Mouse (Mus musculus) midbrain, embryonic 12.5 days (tissue): ENCODE measurements at regions not wholly inside any gene's neighbourhood (a gene's known extent, or its start where the extent isn't known, plus 50 kb on each side); places are given as distances from the start of the nearest gene placed in this dataset.

Experiments used
- ATAC-seq: fragments of 200-750 bp; cut with Nextera tagmentation; 2 replicates; pipeline ENCODE4 v1.8.0; 2017; ENCODE audit warnings: low read depth, moderate TSS enrichment, moderate library complexity; ENCODE audit not compliant: low FRiP score
- H3K27ac ChIP-seq: fragments of 300-500 bp; sonication (generic); replicated peaks from 2 replicates; pipeline ENCODE4 v1.5.1; 2016; ENCODE audit warnings: mild to moderate bottlenecking
- H3K27me3 ChIP-seq: fragments of 300-500 bp; sonication (generic); 2 replicates; pipeline ENCODE4 v1.6.1; 2016; ENCODE audit warnings: mild to moderate bottlenecking
- H3K36me3 ChIP-seq: fragments of 300-500 bp; sonication (generic); 2 replicates; pipeline ENCODE4 v1.6.1; 2016
- H3K4me1 ChIP-seq: fragments of 300-500 bp; sonication (generic); 2 replicates; pipeline ENCODE4 v1.6.1; 2016
- H3K4me2 ChIP-seq: fragments of 300-500 bp; sonication (generic); replicated peaks from 2 replicates; pipeline ENCODE4 v1.6.1; 2016; ENCODE audit warnings: mild to moderate bottlenecking, moderate library complexity
- H3K4me3 ChIP-seq: fragments of 300-500 bp; sonication (generic); 2 replicates; pipeline ENCODE4 v1.5.1; 2016; ENCODE audit warnings: mild to moderate bottlenecking
- H3K9ac ChIP-seq: fragments of 300-500 bp; sonication (generic); replicated peaks from 2 replicates; pipeline ENCODE4 v1.6.1; 2016; ENCODE audit warnings: mild to moderate bottlenecking, moderate library complexity
- H3K9me3 ChIP-seq: fragments of 300-500 bp; sonication (generic); 2 replicates; pipeline ENCODE4 v1.6.1; 2016; ENCODE audit warnings: mild to moderate bottlenecking
- WGBS: fragments of 180-500 bp; shearing (Covaris S2); methylation state at CpG from one replicate; pipeline ENCODE4 v1.1.7; 2016; 5-methylcytosine and 5-hydroxymethylcytosine counted together

GRCm38 (mm10) chrX:12855425-12855824, 93.6 kb upstream of the Med14 start:
- H3K4me1 ChIP-seq: peaks cover 3% of the 10 kb centered on the region; the same call in 1 of the 2 replicates
- no peaks in the 10 kb centered on the region for H3K9me3 ChIP-seq
- no peak overlapping the region for H3K27ac ChIP-seq
- no peak overlapping the region for H3K4me3 ChIP-seq
- H3K4me2 ChIP-seq: no peak overlapping the region
- H3K9ac ChIP-seq: no peak overlapping the region
- ATAC-seq: no peak
- WGBS: 75% methylated on average over 4 of the region's 4 CpGs
- no peaks in the 10 kb centered on the region for H3K36me3 ChIP-seq
- no peaks in the 10 kb centered on the region for H3K27me3 ChIP-seq

DNA sequence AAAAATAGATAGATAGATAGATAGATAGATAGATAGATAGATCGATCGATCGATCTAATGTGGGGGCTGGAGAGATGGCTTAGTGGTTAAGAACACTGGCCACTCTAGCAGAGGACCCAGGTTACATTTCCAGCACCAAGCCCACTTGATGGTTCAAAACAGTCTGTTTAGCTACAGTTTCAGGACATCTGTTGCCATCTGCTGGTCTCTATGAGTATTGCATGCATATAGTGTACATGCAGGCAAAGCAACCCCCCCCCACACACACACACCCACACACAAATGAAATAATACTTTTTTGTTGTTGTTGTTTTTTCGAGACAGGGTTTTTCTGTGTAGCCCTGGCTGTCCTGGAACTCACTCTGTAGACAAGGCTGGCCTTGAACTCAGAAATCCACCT, 89.8 kb upstream of the Med14 start:
- Histone ChIP-seq H3K27ac (no peak overlapping the region), H3K27me3 (no peaks in the 10 kb centered on the region), H3K4me2 (no peak overlapping the region), H3K36me3 (no peaks in the 10 kb centered on the region), H3K4me3 (no peak overlapping the region), H3K9me3 (no peaks in the 10 kb centered on the region), H3K9ac (no peak overlapping the region), H3K4me1 (no peaks in the 10 kb centered on the region)
- no peak for ATAC-seq
- WGBS: 71% methylated on average over 4 of the region's 4 CpGs

GRCm38 (mm10) chrX:12844431-12844830, 82.6 kb upstream of the Med14 start:
- Histone ChIP-seq H3K36me3 (no peaks in the 10 kb centered on the region), H3K9me3 (no peaks in the 10 kb centered on the region), H3K4me1 (peaks cover 5% of the 10 kb centered on the region), H3K27ac (no peak overlapping the region), H3K4me2 (no peak overlapping the region), H3K27me3 (no peaks in the 10 kb centered on the region), H3K4me3 (no peak overlapping the region), H3K9ac (no peak overlapping the region)
- ATAC-seq: no peak
- 94% methylated on average over 1 of the region's 1 CpGs for WGBS

DNA sequence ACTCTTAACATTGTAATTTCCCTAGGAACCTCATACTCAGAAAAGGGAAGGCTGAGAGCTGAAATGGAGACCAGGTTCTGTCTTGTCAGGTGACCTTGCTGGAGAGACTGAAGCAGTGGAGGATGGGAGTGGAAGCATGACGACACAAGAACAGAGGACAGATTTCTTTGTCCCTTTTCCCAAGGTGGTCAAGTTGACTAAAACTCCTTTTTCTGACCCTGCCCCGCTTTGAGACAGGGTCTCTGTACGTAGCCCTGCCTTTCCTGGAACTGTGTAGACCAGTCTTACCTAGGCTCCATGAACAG, 79.1 kb upstream of the Med14 start:
- peak overlapping the region; percentile 11; the same call in 1 of the 2 replicates for H3K9ac ChIP-seq
- no peak for ATAC-seq
- H3K27me3 ChIP-seq: no peaks in the 10 kb centered on the region
- H3K36me3 ChIP-seq: no peaks in the 10 kb centered on the region
- H3K4me1 ChIP-seq: peaks cover 10% of the 10 kb centered on the region
- peak overlapping the region; percentile 44; the same call in 1 of the 2 replicates for H3K4me2 ChIP-seq
- 66% methylated on average over 3 of the region's 3 CpGs for WGBS
- H3K27ac ChIP-seq: peak overlapping the region; percentile 94
- H3K4me3 ChIP-seq: no peak overlapping the region
- no peaks in the 10 kb centered on the region for H3K9me3 ChIP-seq

DNA sequence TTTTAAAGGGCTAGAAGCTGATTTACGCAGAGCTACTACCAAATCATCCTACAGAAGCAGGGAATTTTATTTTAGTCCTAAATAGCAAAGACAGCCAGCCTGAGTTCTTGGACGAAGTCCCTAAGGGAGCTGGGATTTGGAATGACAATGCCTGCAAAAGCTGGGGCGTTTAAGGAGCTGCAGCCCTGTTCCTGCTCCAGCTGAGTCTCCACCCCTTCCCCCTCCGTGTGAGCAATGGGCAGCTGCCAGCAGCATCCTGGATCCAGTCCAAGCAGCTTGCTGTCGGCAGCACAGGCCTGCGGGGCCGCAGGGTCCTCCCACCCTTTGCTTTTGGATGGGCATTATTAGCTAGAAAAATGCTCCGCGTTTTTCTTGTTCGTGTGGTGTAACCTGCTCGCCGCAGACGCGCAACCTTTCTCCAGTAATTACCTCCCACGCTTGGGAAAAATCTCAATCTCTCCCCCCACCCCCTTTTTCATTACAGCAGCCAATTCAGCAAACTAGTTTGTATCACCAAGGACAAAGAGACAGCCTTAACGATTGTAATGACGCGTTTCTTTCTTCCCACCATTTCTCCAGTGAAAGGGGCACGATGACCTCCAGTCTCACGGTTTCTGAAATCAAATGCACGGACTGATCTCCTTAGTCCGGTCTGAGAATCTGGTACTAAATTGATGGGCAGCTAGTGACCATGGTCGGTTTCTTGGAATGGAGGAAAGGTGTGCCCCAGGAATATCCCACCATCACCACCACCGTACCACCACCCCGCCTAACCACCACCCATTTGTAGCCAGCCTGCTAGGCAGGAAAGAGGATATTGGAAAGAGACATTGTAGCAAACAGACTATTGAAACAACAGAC, 78.5 kb upstream of the Med14 start:
- Histone ChIP-seq H3K9me3 (no peaks in the 10 kb centered on the region), H3K4me3 (peak overlapping the region; percentile 20), H3K9ac (peak overlapping the region; percentile 11; the same call in 1 of the 2 replicates), H3K27ac (peak overlapping the region; percentile 94), H3K4me1 (peaks cover 10% of the 10 kb centered on the region), H3K27me3 (no peaks in the 10 kb centered on the region), H3K36me3 (no peaks in the 10 kb centered on the region), H3K4me2 (peak overlapping the region; percentile 44)
- 15% methylated on average over 25 of the region's 25 CpGs for WGBS
- ATAC-seq: peak; percentile 93

DNA sequence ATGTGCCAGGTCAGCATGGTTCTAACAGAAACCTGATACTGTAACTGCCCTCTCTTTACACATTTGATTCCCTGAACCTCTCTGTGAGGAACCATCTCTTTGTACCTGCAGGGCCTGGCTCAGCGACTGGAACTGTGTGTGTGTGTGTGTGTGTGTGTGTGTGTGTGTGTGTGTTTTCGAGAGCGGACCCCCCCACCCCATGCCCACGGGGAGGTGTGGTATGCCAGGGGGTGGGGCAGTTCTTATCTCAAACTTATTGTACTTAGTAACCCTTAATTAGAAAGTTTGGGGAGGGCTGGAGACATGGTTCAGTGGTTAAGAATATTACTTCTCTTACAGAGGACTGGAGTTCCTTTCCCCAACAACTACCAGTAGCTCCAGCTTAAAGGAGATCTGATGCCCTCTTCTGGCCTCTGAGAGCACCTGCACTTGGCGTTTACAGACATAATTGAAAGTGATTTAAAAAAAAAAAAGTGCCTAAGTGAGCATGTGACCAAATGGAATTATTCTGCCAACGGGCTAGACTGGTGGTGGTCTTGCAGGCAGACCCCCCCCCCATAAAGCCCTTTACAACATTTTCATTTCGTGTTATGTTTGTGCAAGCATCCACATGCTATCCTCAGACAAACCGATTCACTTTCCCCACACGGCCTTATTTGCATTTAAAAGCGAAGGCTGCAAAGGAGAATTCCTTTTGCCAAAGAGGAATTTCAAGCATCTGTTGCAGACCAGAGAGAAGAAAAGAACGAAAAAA, 77.7 kb upstream of the Med14 start:
- H3K9me3 ChIP-seq: no peaks in the 10 kb centered on the region
- H3K27ac ChIP-seq: peak overlapping the region; percentile 94
- peaks cover 10% of the 10 kb centered on the region for H3K4me1 ChIP-seq
- peak overlapping the region; percentile 44 for H3K4me2 ChIP-seq
- H3K9ac ChIP-seq: no peak overlapping the region
- peak overlapping the region; percentile 20 for H3K4me3 ChIP-seq
- H3K36me3 ChIP-seq: no peaks in the 10 kb centered on the region
- ATAC-seq: peak; percentile 82
- 16% methylated on average over 11 of the region's 11 CpGs for WGBS
- H3K27me3 ChIP-seq: no peaks in the 10 kb centered on the region

GRCm38 (mm10) chrX:12837821-12838220, 75.9 kb upstream of the Med14 start:
- no peak overlapping the region for H3K4me2 ChIP-seq
- H3K27ac ChIP-seq: no peak overlapping the region
- 32% methylated on average over 1 of the region's 1 CpGs for WGBS

GRCm38 (mm10) chrX:12834681-12835080, 72.8 kb upstream of the Med14 start:
- WGBS: 64% methylated on average over 4 of the region's 4 CpGs
- Histone ChIP-seq H3K36me3 (no peaks in the 10 kb centered on the region), H3K9me3 (no peaks in the 10 kb centered on the region), H3K9ac (no peak overlapping the region), H3K27ac (no peak overlapping the region), H3K4me3 (no peak overlapping the region), H3K4me1 (peaks cover 5% of the 10 kb centered on the region; the same call in 1 of the 2 replicates), H3K27me3 (no peaks in the 10 kb centered on the region), H3K4me2 (no peak overlapping the region)
- no peak for ATAC-seq

More at GRCm38 (mm10) chrX:12837821-12838220, 75.9 kb upstream of the Med14 start:
- Histone ChIP-seq H3K4me3 (no peak overlapping the region), H3K9ac (no peak overlapping the region), H3K9me3 (no peaks in the 10 kb centered on the region), H3K4me1 (peaks cover 10% of the 10 kb centered on the region), H3K27me3 (no peaks in the 10 kb centered on the region), H3K36me3 (no peaks in the 10 kb centered on the region)
- no peak for ATAC-seq

- H3K27me3 ChIP-seq: no peaks in the 10 kb centered on the region
- H3K9me3 ChIP-seq: no peaks in the 10 kb centered on the region
- 86% methylated on average over 2 of the region's 2 CpGs for WGBS
- no peak overlapping the region for H3K4me3 ChIP-seq
- peaks cover 5% of the 10 kb centered on the region; the same call in 1 of the 2 replicates for H3K4me1 ChIP-seq
- no peaks in the 10 kb centered on the region for H3K36me3 ChIP-seq
- no peak for ATAC-seq
- H3K27ac ChIP-seq: no peak overlapping the region
- no peak overlapping the region for H3K4me2 ChIP-seq
- no peak overlapping the region for H3K9ac ChIP-seq
Measured at GRCm38 (mm10) chrX:12832709-12833108, 70.8 kb upstream of the Med14 start.

- H3K4me2 ChIP-seq: no peak overlapping the region
- no peaks in the 10 kb centered on the region for H3K9me3 ChIP-seq
- H3K27me3 ChIP-seq: no peaks in the 10 kb centered on the region
- ATAC-seq: no peak
- WGBS: 76% methylated on average over 3 of the region's 3 CpGs
- no peaks in the 10 kb centered on the region for H3K4me1 ChIP-seq
- H3K36me3 ChIP-seq: no peaks in the 10 kb centered on the region
- no peak overlapping the region for H3K4me3 ChIP-seq
- H3K9ac ChIP-seq: no peak overlapping the region
- H3K27ac ChIP-seq: no peak overlapping the region
Measured at GRCm38 (mm10) chrX:12829165-12829564, 67.3 kb upstream of the Med14 start.

DNA sequence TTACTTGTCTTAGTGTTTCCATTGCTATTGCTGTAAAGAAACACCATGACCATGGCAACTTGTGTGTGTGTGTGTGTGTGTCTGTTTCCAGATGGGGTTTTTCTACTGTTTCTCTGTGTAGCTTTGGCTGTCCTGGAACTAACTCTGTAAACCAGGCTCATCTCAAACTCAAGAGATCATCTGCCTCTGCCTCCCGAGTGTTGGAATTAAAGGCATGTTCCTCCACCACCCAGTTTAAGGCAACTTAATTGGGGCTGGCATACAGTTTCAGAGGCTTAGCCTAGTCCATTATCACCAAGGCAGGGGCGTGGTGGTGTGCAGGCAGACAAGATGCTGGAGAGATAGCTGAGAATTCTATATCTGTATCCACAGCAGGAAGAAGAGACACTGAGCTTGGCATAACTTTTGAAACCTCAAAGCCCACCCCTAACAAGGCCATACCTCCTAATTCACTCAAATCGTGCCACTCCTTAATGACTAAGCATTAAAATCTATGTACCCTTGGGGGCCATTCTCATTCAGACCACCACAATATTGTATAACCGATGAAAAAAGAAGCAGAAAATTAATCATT, 65.5 kb upstream of the Med14 start:
- Histone ChIP-seq H3K36me3 (no peaks in the 10 kb centered on the region), H3K9ac (no peak overlapping the region), H3K27ac (no peak overlapping the region), H3K9me3 (no peaks in the 10 kb centered on the region), H3K4me2 (no peak overlapping the region), H3K27me3 (no peaks in the 10 kb centered on the region), H3K4me3 (no peak overlapping the region), H3K4me1 (no peaks in the 10 kb centered on the region)
- ATAC-seq: no peak
- 87% methylated on average over 4 of the region's 4 CpGs for WGBS

GRCm38 (mm10) chrX:12826646-12827045, 64.8 kb upstream of the Med14 start:
- 91% methylated on average over 4 of the region's 4 CpGs for WGBS
- H3K9ac ChIP-seq: no peak overlapping the region
- H3K4me2 ChIP-seq: no peak overlapping the region
- no peaks in the 10 kb centered on the region for H3K36me3 ChIP-seq
- no peak overlapping the region for H3K4me3 ChIP-seq
- no peaks in the 10 kb centered on the region for H3K27me3 ChIP-seq
- no peak overlapping the region for H3K27ac ChIP-seq
- no peak for ATAC-seq
- no peaks in the 10 kb centered on the region for H3K9me3 ChIP-seq
- no peaks in the 10 kb centered on the region for H3K4me1 ChIP-seq
